Mouse (Mus musculus): ENCODE results near the gene Hoxb4. TPM values are rescaled to one million over a fixed set of nuclear protein-coding genes. Genes with fewer than 3 reads are reported as not detected.

Gene Hoxb4
- 2.6 and 3.3 TPM in 2 replicates for polyA plus RNA-seq (2012; rRNA removed)

GRCm38 (mm10) chr11:96317608-96318367 is at the start of gene Hoxb4:
TSS of gene Hoxb4 (plus strand) at chr11:96318267.
- Histone ChIP-seq H3K27me3 (ENCODE audit: control insufficient read depth, insufficient read depth, low read length) (peaks cover 13% of the 10 kb centered on the region), H3K36me3 (ENCODE audit: control insufficient read depth, insufficient read depth, low read length) (no peaks in the 10 kb centered on the region), H3K27ac (ENCODE audit: insufficient read depth, low read length) (peak within 1 kb of the TSS; percentile 74), H3K4me1 (ENCODE audit: control insufficient read depth, insufficient read depth, insufficient read length) (peaks cover 8% of the 10 kb centered on the region), H3K4me3 (ENCODE audit: extremely low read depth, insufficient read depth, insufficient read length) (peak within 1 kb of the TSS; percentile 63)
- no peak for DNase-seq (ENCODE audit: low read depth in 1 of 2, low spot score in 2 of 2)
- TF ChIP-seq POLR2A (IDR thresholded peaks at IDR 0.05; ENCODE audit: low read depth, low read length) (no peak), CTCF (IDR thresholded peaks at IDR 0.05; ENCODE audit: extremely low read depth, insufficient read depth, insufficient read length, insufficient replicate concordance) (no peak)
- 35% methylated on average over 28 of the region's 28 CpGs for WGBS

DNA sequence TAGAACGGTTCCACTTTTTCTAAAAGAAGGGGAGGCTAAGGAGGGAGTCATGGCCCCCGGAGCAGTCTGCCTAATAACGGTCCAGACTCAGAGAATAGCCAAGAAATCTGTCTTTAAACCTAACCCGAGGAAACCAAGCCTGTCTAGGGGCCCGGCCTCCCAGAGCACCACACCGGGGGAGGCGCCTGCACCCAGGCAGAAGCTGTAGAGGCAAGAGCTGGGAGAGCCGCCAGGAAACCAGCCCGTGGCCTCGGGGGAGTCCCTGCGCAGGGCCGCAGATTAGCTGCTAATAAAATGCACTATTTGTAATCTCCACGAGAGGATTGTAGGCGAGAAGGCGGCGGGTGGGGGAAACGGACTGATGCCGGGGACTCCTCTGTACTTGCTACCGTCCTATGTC is 48.2 kb upstream of the Hoxb4 start:
- no peak for TF ChIP-seq CTCF (IDR thresholded peaks at IDR 0.05; ENCODE audit: extremely low read depth, insufficient read depth, insufficient read length, insufficient replicate concordance)
- no peak for TF ChIP-seq POLR2A (IDR thresholded peaks at IDR 0.05; ENCODE audit: low read depth, low read length)
- Histone ChIP-seq H3K36me3 (ENCODE audit: control insufficient read depth, insufficient read depth, low read length) (no peaks in the 10 kb centered on the region), H3K4me3 (ENCODE audit: extremely low read depth, insufficient read depth, insufficient read length) (no peak overlapping the region), H3K27me3 (ENCODE audit: control insufficient read depth, insufficient read depth, low read length) (peaks cover 38% of the 10 kb centered on the region), H3K27ac (ENCODE audit: insufficient read depth, low read length) (no peak overlapping the region), H3K4me1 (ENCODE audit: control insufficient read depth, insufficient read depth, insufficient read length) (peaks cover 2% of the 10 kb centered on the region)
- WGBS: 6% methylated on average over 19 of the region's 19 CpGs
- no peak for DNase-seq (ENCODE audit: low read depth in 1 of 2, low spot score in 2 of 2)

DNA sequence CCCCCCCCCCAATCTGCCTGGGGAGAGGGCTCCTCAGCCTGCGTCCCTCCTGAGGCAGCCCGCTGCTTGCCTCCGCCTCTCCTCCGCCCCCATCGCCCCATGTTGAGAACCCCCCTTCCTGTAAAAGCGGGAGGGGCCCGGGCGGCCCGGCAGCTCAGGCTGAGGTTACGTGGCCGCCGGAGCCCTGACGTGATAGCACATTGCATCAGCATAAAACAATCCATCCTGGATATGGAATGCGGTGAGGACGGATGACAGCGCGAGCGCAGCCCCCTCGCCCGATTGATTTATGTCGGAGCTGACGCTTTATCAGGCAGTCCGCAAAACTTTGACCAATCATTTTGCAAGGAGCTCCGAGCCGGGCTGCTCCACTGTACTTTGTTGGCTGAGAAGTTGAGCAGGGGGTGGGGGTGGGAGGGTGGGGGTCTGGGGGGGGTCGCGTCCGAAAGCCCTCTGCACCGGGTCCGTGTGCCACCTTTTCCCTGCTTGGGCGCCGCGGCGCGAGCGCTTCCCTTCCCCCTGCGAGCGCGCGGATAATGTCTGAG is 47.0 kb upstream of the Hoxb4 start, which contains the start of gene Hoxb9:
TSS of gene Hoxb9 (plus strand) at position 462 of the 545 bp plus-strand sequence.
- TF ChIP-seq POLR2A (IDR thresholded peaks at IDR 0.05; ENCODE audit: low read depth, low read length): no peak
- TF ChIP-seq CTCF (IDR thresholded peaks at IDR 0.05; ENCODE audit: extremely low read depth, insufficient read depth, insufficient read length, insufficient replicate concordance): no peak
- Histone ChIP-seq H3K4me3 (ENCODE audit: extremely low read depth, insufficient read depth, insufficient read length) (peak within 1 kb of the TSS; percentile 30; the same call in 1 of the 2 replicates), H3K27ac (ENCODE audit: insufficient read depth, low read length) (no peak within 1 kb of the TSS), H3K4me1 (ENCODE audit: control insufficient read depth, insufficient read depth, insufficient read length) (peaks cover 2% of the 10 kb centered on the region), H3K27me3 (ENCODE audit: control insufficient read depth, insufficient read depth, low read length) (peaks cover 38% of the 10 kb centered on the region), H3K36me3 (ENCODE audit: control insufficient read depth, insufficient read depth, low read length) (no peaks in the 10 kb centered on the region)
- WGBS: 2% methylated on average over 40 of the region's 40 CpGs
- no peak for DNase-seq (ENCODE audit: low read depth in 1 of 2, low spot score in 2 of 2)

- H3K27ac ChIP-seq (ENCODE audit: insufficient read depth, low read length): no peak overlapping the region
- H3K4me3 ChIP-seq (ENCODE audit: extremely low read depth, insufficient read depth, insufficient read length): peak overlapping the region; percentile 30; the same call in 1 of the 2 replicates
- TF ChIP-seq POLR2A (IDR thresholded peaks at IDR 0.05; ENCODE audit: low read depth, low read length) (no peak), CTCF (IDR thresholded peaks at IDR 0.05; ENCODE audit: extremely low read depth, insufficient read depth, insufficient read length, insufficient replicate concordance) (no peak)
- H3K4me1 ChIP-seq (ENCODE audit: control insufficient read depth, insufficient read depth, insufficient read length): peaks cover 2% of the 10 kb centered on the region
- H3K36me3 ChIP-seq (ENCODE audit: control insufficient read depth, insufficient read depth, low read length): no peaks in the 10 kb centered on the region
- WGBS: 2% methylated on average over 52 of the region's 52 CpGs
- H3K27me3 ChIP-seq (ENCODE audit: control insufficient read depth, insufficient read depth, low read length): peaks cover 39% of the 10 kb centered on the region
- DNase-seq (ENCODE audit: low read depth in 1 of 2, low spot score in 2 of 2): no peak
These were observed 46.5 kb upstream of the Hoxb4 start for GRCm38 (mm10) chr11:96271541-96272011.

GRCm38 (mm10) chr11:96272024-96272921 is 45.8 kb upstream of the Hoxb4 start:
- Histone ChIP-seq H3K27me3 (ENCODE audit: control insufficient read depth, insufficient read depth, low read length) (peaks cover 43% of the 10 kb centered on the region), H3K4me3 (ENCODE audit: extremely low read depth, insufficient read depth, insufficient read length) (peak overlapping the region; percentile 4; the same call in 1 of the 2 replicates), H3K36me3 (ENCODE audit: control insufficient read depth, insufficient read depth, low read length) (no peaks in the 10 kb centered on the region), H3K4me1 (ENCODE audit: control insufficient read depth, insufficient read depth, insufficient read length) (peaks cover 2% of the 10 kb centered on the region), H3K27ac (ENCODE audit: insufficient read depth, low read length) (no peak overlapping the region)
- 3% methylated on average over 58 of the region's 58 CpGs for WGBS
- no peak for DNase-seq (ENCODE audit: low read depth in 1 of 2, low spot score in 2 of 2)
- no peak for TF ChIP-seq CTCF (IDR thresholded peaks at IDR 0.05; ENCODE audit: extremely low read depth, insufficient read depth, insufficient read length, insufficient replicate concordance)
- TF ChIP-seq POLR2A (IDR thresholded peaks at IDR 0.05; ENCODE audit: low read depth, low read length): no peak

GRCm38 (mm10) chr11:96274428-96274827 is 43.6 kb upstream of the Hoxb4 start:
- peaks cover 2% of the 10 kb centered on the region for H3K4me1 ChIP-seq (ENCODE audit: control insufficient read depth, insufficient read depth, insufficient read length)
- TF ChIP-seq CTCF (IDR thresholded peaks at IDR 0.05; ENCODE audit: extremely low read depth, insufficient read depth, insufficient read length, insufficient replicate concordance) (no peak), POLR2A (IDR thresholded peaks at IDR 0.05; ENCODE audit: low read depth, low read length) (no peak)
- H3K27ac ChIP-seq (ENCODE audit: insufficient read depth, low read length): no peak overlapping the region
- no peaks in the 10 kb centered on the region for H3K36me3 ChIP-seq (ENCODE audit: control insufficient read depth, insufficient read depth, low read length)
- WGBS: 64% methylated on average over 10 of the region's 10 CpGs
- H3K27me3 ChIP-seq (ENCODE audit: control insufficient read depth, insufficient read depth, low read length): peaks cover 46% of the 10 kb centered on the region
- no peak for DNase-seq (ENCODE audit: low read depth in 1 of 2, low spot score in 2 of 2)
- no peak overlapping the region for H3K4me3 ChIP-seq (ENCODE audit: extremely low read depth, insufficient read depth, insufficient read length)

Data from spleen, adult 2 months (tissue).